Mouse (Mus musculus): ENCODE data around the gene Ccdc13. TPM values are rescaled to one million over a fixed set of nuclear protein-coding genes. Genes with fewer than 3 reads are reported as not detected.

Gene Ccdc13
- 0.12 TPM for polyA plus RNA-seq (2012; fragmentation: generic; extraction: Trizol)
- long read RNA-seq, experiment 1 = 0 reads
- long read RNA-seq, experiment 2 = 0 reads

DNA sequence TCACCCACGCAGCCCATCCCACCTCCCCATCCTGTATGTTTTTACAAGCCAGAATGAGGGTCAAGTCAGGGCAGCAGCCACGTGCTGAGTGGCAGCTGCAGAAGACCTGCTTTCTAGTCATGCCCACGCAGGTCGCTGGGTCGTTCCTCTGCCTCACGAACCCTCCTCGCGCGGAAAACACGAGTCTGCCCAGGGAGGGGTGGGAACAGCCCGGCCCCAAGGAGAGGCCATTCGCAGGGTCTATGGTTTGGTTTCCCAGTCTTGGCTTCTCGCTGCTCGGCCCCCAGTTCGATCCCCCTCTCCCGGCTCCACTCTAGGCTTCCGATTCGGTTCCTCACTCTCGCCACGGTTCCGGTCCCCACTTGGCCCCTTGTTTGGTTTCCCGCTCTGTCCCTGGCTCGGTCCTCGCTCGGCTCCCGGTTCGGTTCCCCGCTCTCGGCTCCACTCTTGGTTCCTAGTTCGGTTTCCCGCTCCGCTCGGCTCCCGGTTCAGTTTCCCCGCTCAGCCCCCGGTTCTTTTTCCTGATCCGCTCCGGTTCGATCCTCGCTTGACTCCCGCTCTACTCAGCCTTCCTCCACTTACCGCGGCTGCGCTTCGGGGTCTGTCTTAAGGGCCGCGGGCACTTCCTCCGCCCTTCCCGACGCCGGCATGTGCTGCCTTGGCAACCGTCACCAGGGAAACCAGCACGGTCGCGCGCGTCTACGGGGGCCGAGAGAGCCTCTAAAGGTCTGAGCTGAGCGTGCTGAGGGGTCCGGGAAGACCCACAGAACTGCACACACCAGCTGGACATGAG, at the start of gene Ccdc13:
Gene Ccdc13 (minus strand): TSS at position 633 of the 793 bp plus-strand sequence.
- Histone ChIP-seq H3K27me3 (ENCODE audit: control insufficient read depth, insufficient read depth, insufficient read length) (peaks cover 10% of the 10 kb centered on the region), H3K79me2 (ENCODE audit: control insufficient read depth, insufficient read depth) (no peaks in the 10 kb centered on the region), H3K36me3 (ENCODE audit: control insufficient read depth, insufficient read depth) (no peaks in the 10 kb centered on the region), H3K79me3 (ENCODE audit: low read depth) (no peaks in the 10 kb centered on the region), H3K4me3 (ENCODE audit: insufficient read depth, poor library complexity, severe bottlenecking) (no peak within 1 kb of the TSS), H3ac (ENCODE audit: control insufficient read depth, insufficient read length, low read depth) (no peak within 1 kb of the TSS)
- no peak for TF ChIP-seq MYOD1 (IDR thresholded peaks at IDR 0.05; ENCODE audit: control insufficient read depth, insufficient read length, low read depth)
- TF ChIP-seq USF1 (IDR thresholded peaks at IDR 0.05; ENCODE audit: low read depth) = no peak

DNA sequence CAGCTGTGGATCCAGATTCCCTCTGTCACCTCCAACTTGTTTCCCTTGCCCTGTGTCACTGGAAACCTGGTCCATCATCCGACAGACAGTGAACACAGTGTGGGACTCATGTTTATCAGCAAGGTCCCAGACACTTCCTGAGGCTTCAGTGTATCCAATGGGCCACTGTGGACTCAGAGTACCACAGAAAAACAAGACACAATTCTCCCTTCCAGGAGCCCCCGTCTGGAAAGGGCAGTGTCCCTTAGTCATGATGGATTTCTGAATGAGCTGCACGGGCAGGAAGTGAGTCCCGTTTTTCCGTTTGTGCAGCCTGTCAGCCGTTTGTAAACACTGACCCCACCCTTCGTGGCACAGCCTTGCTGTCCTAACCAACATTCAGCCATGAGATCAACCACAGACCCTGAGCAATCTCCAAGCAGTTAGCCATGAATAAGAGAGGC, 42.8 kb upstream of the Ccdc13 start:
- Histone ChIP-seq H3K79me2 (ENCODE audit: control insufficient read depth, insufficient read depth) (no peaks in the 10 kb centered on the region), H3ac (ENCODE audit: control insufficient read depth, insufficient read length, low read depth) (no peak overlapping the region), H3K79me3 (ENCODE audit: low read depth) (no peaks in the 10 kb centered on the region), H3K36me3 (ENCODE audit: control insufficient read depth, insufficient read depth) (no peaks in the 10 kb centered on the region), H3K27me3 (ENCODE audit: control insufficient read depth, insufficient read depth, insufficient read length) (peaks cover 3% of the 10 kb centered on the region), H3K4me3 (ENCODE audit: insufficient read depth, poor library complexity, severe bottlenecking) (no peak overlapping the region)
- TF ChIP-seq USF1 (IDR thresholded peaks at IDR 0.05; ENCODE audit: low read depth) (no peak), MYOG (IDR thresholded peaks at IDR 0.05; ENCODE audit: control insufficient read depth, extremely low read depth, insufficient read length) (no peak), CTCF (IDR thresholded peaks at IDR 0.05; ENCODE audit: control insufficient read depth, insufficient read depth, insufficient read length) (no peak), CEBPB (IDR thresholded peaks at IDR 0.05; ENCODE audit: low read depth) (no peak), MYOD1 (IDR thresholded peaks at IDR 0.05; ENCODE audit: control insufficient read depth, insufficient read length, low read depth) (no peak), MAX (IDR thresholded peaks at IDR 0.05) (no peak), FOSL1 (IDR thresholded peaks at IDR 0.05; ENCODE audit: insufficient read depth, low read length, poor library complexity, severe bottlenecking) (no peak)

DNA sequence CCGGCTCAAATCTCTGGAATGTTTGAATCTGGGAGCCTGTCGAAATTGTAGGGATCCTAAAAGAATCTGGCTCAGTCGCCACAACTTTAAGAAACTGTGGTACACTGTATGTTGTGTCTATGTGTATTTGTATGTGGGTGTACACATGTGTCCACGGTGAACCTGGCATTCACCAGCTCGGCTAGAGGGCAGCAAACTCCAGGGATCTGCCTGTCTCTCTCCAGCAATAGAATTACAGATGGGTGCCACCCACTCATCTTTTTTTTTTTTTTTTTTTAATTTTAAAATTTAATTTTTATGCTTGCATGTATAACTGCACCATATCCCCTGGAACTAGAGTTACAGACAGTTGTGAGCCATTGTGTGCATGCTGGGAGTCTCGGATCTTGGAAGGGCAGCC, 42.0 kb upstream of the Ccdc13 start:
- no peak overlapping the region for H3ac ChIP-seq (ENCODE audit: control insufficient read depth, insufficient read length, low read depth)
- TF ChIP-seq USF1 (IDR thresholded peaks at IDR 0.05; ENCODE audit: low read depth) (no peak), MYOG (IDR thresholded peaks at IDR 0.05; ENCODE audit: control insufficient read depth, extremely low read depth, insufficient read length) (no peak), CTCF (IDR thresholded peaks at IDR 0.05; ENCODE audit: control insufficient read depth, insufficient read depth, insufficient read length) (no peak), MYOD1 (IDR thresholded peaks at IDR 0.05; ENCODE audit: control insufficient read depth, insufficient read length, low read depth) (no peak), MAX (IDR thresholded peaks at IDR 0.05) (no peak), CEBPB (IDR thresholded peaks at IDR 0.05; ENCODE audit: low read depth) (no peak), FOSL1 (IDR thresholded peaks at IDR 0.05; ENCODE audit: insufficient read depth, low read length, poor library complexity, severe bottlenecking) (no peak)
- peaks cover 5% of the 10 kb centered on the region for H3K27me3 ChIP-seq (ENCODE audit: control insufficient read depth, insufficient read depth, insufficient read length)
- H3K79me2 ChIP-seq (ENCODE audit: control insufficient read depth, insufficient read depth) = no peaks in the 10 kb centered on the region
- H3K4me3 ChIP-seq (ENCODE audit: insufficient read depth, poor library complexity, severe bottlenecking) = no peak overlapping the region
- no peaks in the 10 kb centered on the region for H3K79me3 ChIP-seq (ENCODE audit: low read depth)
- no peaks in the 10 kb centered on the region for H3K36me3 ChIP-seq (ENCODE audit: control insufficient read depth, insufficient read depth)

DNA sequence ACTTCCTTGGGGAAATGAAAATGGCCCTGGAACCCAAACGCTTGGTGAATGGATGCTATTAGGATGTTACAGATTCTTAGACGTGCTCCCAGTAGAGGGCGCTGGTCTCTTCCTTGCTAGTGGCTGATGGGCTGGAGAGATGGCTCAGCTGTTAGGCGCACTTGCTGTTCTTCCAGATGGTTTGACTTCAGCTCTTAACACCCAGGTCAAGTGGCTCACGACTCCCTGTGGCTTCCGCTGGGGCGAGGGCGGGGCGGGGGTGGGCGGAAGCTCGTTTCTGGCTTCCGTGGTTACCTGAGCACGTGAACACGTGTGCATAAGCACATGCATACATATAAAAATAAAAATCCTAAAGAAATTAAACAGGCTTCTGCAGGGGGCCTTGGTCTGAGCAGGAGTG, 41.6 kb upstream of the Ccdc13 start:
- H3ac ChIP-seq (ENCODE audit: control insufficient read depth, insufficient read length, low read depth) = no peak overlapping the region
- H3K79me2 ChIP-seq (ENCODE audit: control insufficient read depth, insufficient read depth) = no peaks in the 10 kb centered on the region
- no peaks in the 10 kb centered on the region for H3K79me3 ChIP-seq (ENCODE audit: low read depth)
- peaks cover 6% of the 10 kb centered on the region for H3K27me3 ChIP-seq (ENCODE audit: control insufficient read depth, insufficient read depth, insufficient read length)
- no peak for TF ChIP-seq CEBPB (IDR thresholded peaks at IDR 0.05; ENCODE audit: low read depth)
- peak; percentile 34 for TF ChIP-seq CTCF (IDR thresholded peaks at IDR 0.05; ENCODE audit: control insufficient read depth, insufficient read depth, insufficient read length)
- H3K36me3 ChIP-seq (ENCODE audit: control insufficient read depth, insufficient read depth) = no peaks in the 10 kb centered on the region
- no peak overlapping the region for H3K4me3 ChIP-seq (ENCODE audit: insufficient read depth, poor library complexity, severe bottlenecking)

DNA sequence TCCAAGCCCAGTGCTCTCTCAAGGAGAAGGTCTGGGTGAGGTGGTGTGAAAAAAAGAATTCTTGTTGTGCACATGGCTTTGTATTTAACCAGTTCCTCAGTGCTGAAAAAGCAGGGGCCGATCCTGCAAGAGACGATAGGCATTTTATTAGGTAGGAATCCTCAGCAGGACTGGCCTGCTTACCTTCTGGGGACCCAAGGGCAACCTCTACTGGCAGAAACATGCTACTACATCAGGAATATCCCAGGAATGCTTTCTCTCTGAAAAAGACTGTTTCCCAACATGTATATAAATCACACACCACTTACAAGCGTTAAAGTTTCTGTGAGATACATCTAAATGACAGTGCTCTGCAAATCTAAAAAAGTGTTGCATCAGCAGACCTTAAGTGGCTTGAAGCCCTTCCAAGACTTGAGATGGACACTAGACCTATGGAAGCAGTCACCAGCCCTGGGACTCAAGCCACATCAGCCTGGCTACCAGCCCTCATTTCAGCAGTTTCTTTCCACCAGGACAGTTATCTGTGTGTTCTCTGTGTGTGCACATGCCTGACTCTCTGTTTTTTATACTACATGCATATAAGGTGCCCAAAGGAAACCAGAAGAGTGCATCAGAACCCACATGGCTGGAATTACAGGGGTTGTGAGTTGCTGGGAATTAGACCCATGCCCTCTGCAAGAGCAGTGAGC, 37.9 kb upstream of the Ccdc13 start:
- Histone ChIP-seq H3ac (ENCODE audit: control insufficient read depth, insufficient read length, low read depth) (no peak overlapping the region), H3K79me3 (ENCODE audit: low read depth) (no peaks in the 10 kb centered on the region), H3K27me3 (ENCODE audit: control insufficient read depth, insufficient read depth, insufficient read length) (peaks cover 10% of the 10 kb centered on the region), H3K4me3 (ENCODE audit: insufficient read depth, poor library complexity, severe bottlenecking) (no peak overlapping the region), H3K79me2 (ENCODE audit: control insufficient read depth, insufficient read depth) (no peaks in the 10 kb centered on the region), H3K36me3 (ENCODE audit: control insufficient read depth, insufficient read depth) (no peaks in the 10 kb centered on the region)
- TF ChIP-seq CTCF (IDR thresholded peaks at IDR 0.05; ENCODE audit: control insufficient read depth, insufficient read depth, insufficient read length) (peak; percentile 30), MYOG (IDR thresholded peaks at IDR 0.05; ENCODE audit: control insufficient read depth, extremely low read depth, insufficient read length) (no peak)

DNA sequence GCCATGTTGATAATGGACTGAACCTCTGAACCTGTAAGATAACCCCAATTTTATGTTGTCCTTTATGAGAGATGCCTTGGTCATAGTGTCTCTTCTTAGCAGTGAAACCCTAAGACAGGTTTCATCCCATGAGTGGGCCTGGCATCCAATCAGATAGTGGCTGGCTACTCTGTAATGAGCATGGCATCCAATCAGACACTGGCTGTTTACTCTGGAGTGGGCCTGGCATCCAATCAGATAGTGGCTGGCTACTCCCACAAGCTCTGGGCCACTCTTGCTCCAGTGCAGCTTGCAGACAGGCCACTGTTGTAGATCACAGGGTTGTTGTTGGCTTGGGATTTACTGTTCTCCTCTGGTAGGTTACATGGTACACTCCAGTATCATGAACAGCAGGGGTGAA, 34.3 kb upstream of the Ccdc13 start:
- H3K36me3 ChIP-seq (ENCODE audit: control insufficient read depth, insufficient read depth) = no peaks in the 10 kb centered on the region
- no peak overlapping the region for H3K4me3 ChIP-seq (ENCODE audit: insufficient read depth, poor library complexity, severe bottlenecking)
- TF ChIP-seq MYOD1 (IDR thresholded peaks at IDR 0.05; ENCODE audit: control insufficient read depth, insufficient read length, low read depth) = no peak
- TF ChIP-seq CEBPB (IDR thresholded peaks at IDR 0.05; ENCODE audit: low read depth) = no peak
- no peak for TF ChIP-seq MAX (IDR thresholded peaks at IDR 0.05)
- no peak for TF ChIP-seq FOSL1 (IDR thresholded peaks at IDR 0.05; ENCODE audit: insufficient read depth, low read length, poor library complexity, severe bottlenecking)
- TF ChIP-seq USF1 (IDR thresholded peaks at IDR 0.05; ENCODE audit: low read depth) = no peak

More for the DNA sequence above, 34.3 kb upstream of the Ccdc13 start:
- no peak overlapping the region for H3ac ChIP-seq (ENCODE audit: control insufficient read depth, insufficient read length, low read depth)
- H3K27me3 ChIP-seq (ENCODE audit: control insufficient read depth, insufficient read depth, insufficient read length) = peaks cover 21% of the 10 kb centered on the region
- no peaks in the 10 kb centered on the region for H3K79me3 ChIP-seq (ENCODE audit: low read depth)
- no peaks in the 10 kb centered on the region for H3K79me2 ChIP-seq (ENCODE audit: control insufficient read depth, insufficient read depth)
